Mouse (Mus musculus): ENCODE measurements around the gene Kcnj6. TPM values are rescaled to one million over a fixed set of nuclear protein-coding genes. Genes with fewer than 3 reads are reported as not detected.

Kcnj6 gene
- polyA plus RNA-seq (2012; rRNA removed): 9.7 and 10.0 TPM in 2 replicates

GRCm38 (mm10) chr16:94997340-94997849 lies at the start of gene Kcnj6:
Gene Kcnj6, minus strand, starts transcription at chr16:94997701.
- Histone ChIP-seq H3K36me3 (ENCODE audit: control insufficient read depth, insufficient read depth, low read length) (no peaks in the 10 kb centered on the region), H3K4me1 (ENCODE audit: control insufficient read depth, insufficient read depth, low read length) (peaks cover 4% of the 10 kb centered on the region; the same call in 1 of the 2 replicates), H3K27ac (ENCODE audit: control insufficient read depth, insufficient read depth, low read depth, low read length) (no peak within 1 kb of the TSS), H3K4me3 (ENCODE audit: control insufficient read depth, low read depth, low read length) (peak within 1 kb of the TSS; percentile 52), H3K27me3 (ENCODE audit: control insufficient read depth, insufficient read depth, low read length) (no peaks in the 10 kb centered on the region)
- TF ChIP-seq POLR2A (IDR thresholded peaks at IDR 0.05; ENCODE audit: control insufficient read depth, low read depth, low read length): no peak
- TF ChIP-seq CTCF (IDR thresholded peaks at IDR 0.05; ENCODE audit: control insufficient read depth, insufficient read depth, insufficient replicate concordance, low read depth, low read length): no peak

- no peak overlapping the region for H3K4me3 ChIP-seq (ENCODE audit: control insufficient read depth, low read depth, low read length)
- no peaks in the 10 kb centered on the region for H3K27me3 ChIP-seq (ENCODE audit: control insufficient read depth, insufficient read depth, low read length)
- TF ChIP-seq CTCF (IDR thresholded peaks at IDR 0.05; ENCODE audit: control insufficient read depth, insufficient read depth, insufficient replicate concordance, low read depth, low read length) (no peak), POLR2A (IDR thresholded peaks at IDR 0.05; ENCODE audit: control insufficient read depth, low read depth, low read length) (no peak)
- no peaks in the 10 kb centered on the region for H3K36me3 ChIP-seq (ENCODE audit: control insufficient read depth, insufficient read depth, low read length)
- H3K4me1 ChIP-seq (ENCODE audit: control insufficient read depth, insufficient read depth, low read length): no peaks in the 10 kb centered on the region
- no peak overlapping the region for H3K27ac ChIP-seq (ENCODE audit: control insufficient read depth, insufficient read depth, low read depth, low read length)
Measured at GRCm38 (mm10) chr16:95009937-95010336, 12.4 kb upstream of the Kcnj6 start.

- no peak overlapping the region for H3K4me3 ChIP-seq (ENCODE audit: control insufficient read depth, low read depth, low read length)
- TF ChIP-seq POLR2A (IDR thresholded peaks at IDR 0.05; ENCODE audit: control insufficient read depth, low read depth, low read length) (no peak), CTCF (IDR thresholded peaks at IDR 0.05; ENCODE audit: control insufficient read depth, insufficient read depth, insufficient replicate concordance, low read depth, low read length) (no peak)
- no peak overlapping the region for H3K27ac ChIP-seq (ENCODE audit: control insufficient read depth, insufficient read depth, low read depth, low read length)
- H3K27me3 ChIP-seq (ENCODE audit: control insufficient read depth, insufficient read depth, low read length): no peaks in the 10 kb centered on the region
- no peaks in the 10 kb centered on the region for H3K36me3 ChIP-seq (ENCODE audit: control insufficient read depth, insufficient read depth, low read length)
- no peaks in the 10 kb centered on the region for H3K4me1 ChIP-seq (ENCODE audit: control insufficient read depth, insufficient read depth, low read length)
Measured at GRCm38 (mm10) chr16:95004599-95004998, 7.1 kb upstream of the Kcnj6 start.

- Histone ChIP-seq H3K27ac (ENCODE audit: control insufficient read depth, insufficient read depth, low read depth, low read length) (no peak overlapping the region), H3K4me3 (ENCODE audit: control insufficient read depth, low read depth, low read length) (no peak overlapping the region), H3K4me1 (ENCODE audit: control insufficient read depth, insufficient read depth, low read length) (peaks cover 4% of the 10 kb centered on the region; the same call in 1 of the 2 replicates), H3K36me3 (ENCODE audit: control insufficient read depth, insufficient read depth, low read length) (no peaks in the 10 kb centered on the region), H3K27me3 (ENCODE audit: control insufficient read depth, insufficient read depth, low read length) (no peaks in the 10 kb centered on the region)
- TF ChIP-seq POLR2A (IDR thresholded peaks at IDR 0.05; ENCODE audit: control insufficient read depth, low read depth, low read length): no peak
- TF ChIP-seq CTCF (IDR thresholded peaks at IDR 0.05; ENCODE audit: control insufficient read depth, insufficient read depth, insufficient replicate concordance, low read depth, low read length): no peak
Measured at GRCm38 (mm10) chr16:94999551-94999950, 2.0 kb upstream of the Kcnj6 start.

- no peak overlapping the region for H3K4me3 ChIP-seq (ENCODE audit: control insufficient read depth, low read depth, low read length)
- H3K27ac ChIP-seq (ENCODE audit: control insufficient read depth, insufficient read depth, low read depth, low read length): no peak overlapping the region
- peaks cover 4% of the 10 kb centered on the region; the same call in 1 of the 2 replicates for H3K4me1 ChIP-seq (ENCODE audit: control insufficient read depth, insufficient read depth, low read length)
- H3K27me3 ChIP-seq (ENCODE audit: control insufficient read depth, insufficient read depth, low read length): no peaks in the 10 kb centered on the region
- no peak for TF ChIP-seq POLR2A (IDR thresholded peaks at IDR 0.05; ENCODE audit: control insufficient read depth, low read depth, low read length)
- TF ChIP-seq CTCF (IDR thresholded peaks at IDR 0.05; ENCODE audit: control insufficient read depth, insufficient read depth, insufficient replicate concordance, low read depth, low read length): no peak
- no peaks in the 10 kb centered on the region for H3K36me3 ChIP-seq (ENCODE audit: control insufficient read depth, insufficient read depth, low read length)
Measured at GRCm38 (mm10) chr16:94999019-94999418, 1.5 kb upstream of the Kcnj6 start.

- H3K4me3 ChIP-seq (ENCODE audit: control insufficient read depth, low read depth, low read length): no peak overlapping the region
- H3K4me1 ChIP-seq (ENCODE audit: control insufficient read depth, insufficient read depth, low read length): peaks cover 4% of the 10 kb centered on the region; the same call in 1 of the 2 replicates
- no peaks in the 10 kb centered on the region for H3K36me3 ChIP-seq (ENCODE audit: control insufficient read depth, insufficient read depth, low read length)
- H3K27ac ChIP-seq (ENCODE audit: control insufficient read depth, insufficient read depth, low read depth, low read length): no peak overlapping the region
- TF ChIP-seq CTCF (IDR thresholded peaks at IDR 0.05; ENCODE audit: control insufficient read depth, insufficient read depth, insufficient replicate concordance, low read depth, low read length) (no peak), POLR2A (IDR thresholded peaks at IDR 0.05; ENCODE audit: control insufficient read depth, low read depth, low read length) (no peak)
- no peaks in the 10 kb centered on the region for H3K27me3 ChIP-seq (ENCODE audit: control insufficient read depth, insufficient read depth, low read length)
Measured at GRCm38 (mm10) chr16:94996791-94997281, 665 bp downstream of the Kcnj6 start.

GRCm38 (mm10) chr16:94995542-94996131 lies 1.9 kb downstream of the Kcnj6 start:
- TF ChIP-seq CTCF (IDR thresholded peaks at IDR 0.05; ENCODE audit: control insufficient read depth, insufficient read depth, insufficient replicate concordance, low read depth, low read length): no peak
- TF ChIP-seq POLR2A (IDR thresholded peaks at IDR 0.05; ENCODE audit: control insufficient read depth, low read depth, low read length): no peak
- no peak overlapping the region for H3K27ac ChIP-seq (ENCODE audit: control insufficient read depth, insufficient read depth, low read depth, low read length)
- H3K27me3 ChIP-seq (ENCODE audit: control insufficient read depth, insufficient read depth, low read length): no peaks in the 10 kb centered on the region
- no peak overlapping the region; the same call in 1 of the 2 replicates for H3K4me3 ChIP-seq (ENCODE audit: control insufficient read depth, low read depth, low read length)
- H3K36me3 ChIP-seq (ENCODE audit: control insufficient read depth, insufficient read depth, low read length): no peaks in the 10 kb centered on the region
- H3K4me1 ChIP-seq (ENCODE audit: control insufficient read depth, insufficient read depth, low read length): peaks cover 4% of the 10 kb centered on the region; the same call in 1 of the 2 replicates
